Mouse (Mus musculus): ENCODE data around the gene Coro7.

DNA sequence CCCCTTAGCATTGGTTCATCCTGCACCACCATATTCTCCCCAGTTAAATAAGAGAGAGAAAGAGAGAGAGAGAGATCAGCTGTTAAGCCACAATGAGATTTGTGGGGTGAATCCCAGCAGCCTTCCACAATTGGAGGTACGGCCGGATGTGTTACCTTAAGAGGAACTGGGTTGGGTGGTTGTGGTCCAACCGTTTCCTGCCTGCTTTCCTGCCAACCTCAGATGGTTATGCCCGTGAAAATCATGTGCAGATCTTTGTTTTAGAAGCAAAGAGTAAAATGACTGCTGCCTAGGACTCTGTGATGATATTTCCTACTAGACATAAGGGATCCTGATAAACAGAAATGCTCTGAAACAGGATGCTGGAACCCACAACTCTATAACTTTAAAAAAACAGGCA, 5.5 kb downstream of the Coro7 start:
- TF ChIP-seq CTCF (IDR thresholded peaks at IDR 0.05; ENCODE audit: low read depth) (no peak), EP300 (IDR thresholded peaks at IDR 0.05; ENCODE audit: low read depth) (no peak)
